Mouse (Mus musculus): Measurements from ENCODE around the gene Cd320. TPM values are rescaled to one million over a fixed set of nuclear protein-coding genes. Genes with fewer than 3 reads are reported as not detected.

Gene Cd320
- total and polyA plus RNA-seq, 2 experiments: 7.1 to 13.0 TPM

DNA sequence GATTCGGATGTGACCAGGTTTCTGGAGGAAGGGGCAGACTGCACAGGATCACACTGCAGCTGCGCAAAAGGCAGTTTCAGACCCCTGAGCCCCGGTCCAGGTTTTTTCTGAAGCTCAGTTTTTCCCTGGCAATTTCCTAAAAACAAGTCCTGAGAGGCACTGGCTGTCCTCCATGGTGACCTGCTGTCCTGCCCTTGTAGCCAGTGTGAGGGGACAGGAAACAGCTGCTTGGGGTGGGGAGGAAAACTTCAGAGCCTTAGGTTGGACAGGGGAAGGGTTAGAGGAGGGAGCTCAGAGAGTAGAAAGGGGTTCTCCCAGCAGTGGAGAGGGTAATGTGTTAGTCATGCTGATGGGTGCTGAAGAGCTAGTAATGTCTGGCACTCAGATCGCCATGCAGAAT is 29.9 kb upstream of the Cd320 start:
- DNase-seq (ENCODE audit: extremely low read depth, low read depth, low spot score): no peak
- Histone ChIP-seq H3K4me3 (ENCODE audit: insufficient read depth, low read depth, low read length) (no peak overlapping the region), H3K9ac (ENCODE audit: low read depth, low read length) (no peak overlapping the region), H3K36me3 (ENCODE audit: control insufficient read depth, insufficient read depth, low read length) (no peaks in the 10 kb centered on the region), H3K4me1 (ENCODE audit: control insufficient read depth, insufficient read depth, low read length) (peaks cover 3% of the 10 kb centered on the region), H3K27me3 (ENCODE audit: control insufficient read depth, insufficient read depth, low read length) (no peaks in the 10 kb centered on the region), H3K79me2 (ENCODE audit: control insufficient read depth, insufficient read depth, low read length) (no peaks in the 10 kb centered on the region), H3K27ac (replicated peaks; ENCODE audit: insufficient read depth, low read depth, low read length) (peak overlapping the region; percentile 70)
- TF ChIP-seq CTCF (IDR thresholded peaks at IDR 0.05; ENCODE audit: low read depth, low read length) (no peak), POLR2A (IDR thresholded peaks at IDR 0.05; ENCODE audit: extremely low read depth, insufficient read depth, low read length) (no peak)
- 61% methylated on average over 4 of the region's 4 CpGs for WGBS

- Histone ChIP-seq H3K27me3 (ENCODE audit: control insufficient read depth, insufficient read depth, low read length) (no peaks in the 10 kb centered on the region), H3K4me3 (ENCODE audit: insufficient read depth, low read depth, low read length) (no peak overlapping the region), H3K79me2 (ENCODE audit: control insufficient read depth, insufficient read depth, low read length) (no peaks in the 10 kb centered on the region), H3K9ac (ENCODE audit: low read depth, low read length) (no peak overlapping the region), H3K27ac (replicated peaks; ENCODE audit: insufficient read depth, low read depth, low read length) (no peak overlapping the region), H3K36me3 (ENCODE audit: control insufficient read depth, insufficient read depth, low read length) (no peaks in the 10 kb centered on the region), H3K4me1 (ENCODE audit: control insufficient read depth, insufficient read depth, low read length) (peaks cover 8% of the 10 kb centered on the region)
- no peak for TF ChIP-seq CTCF (IDR thresholded peaks at IDR 0.05; ENCODE audit: low read depth, low read length)
- TF ChIP-seq POLR2A (IDR thresholded peaks at IDR 0.05; ENCODE audit: extremely low read depth, insufficient read depth, low read length): no peak
- DNase-seq (ENCODE audit: extremely low read depth, low read depth, low spot score): no peak
- 86% methylated on average over 6 of the region's 6 CpGs for WGBS
Observed at GRCm38 (mm10) chr17:33815399-33815798, 27.5 kb upstream of the Cd320 start.

DNA sequence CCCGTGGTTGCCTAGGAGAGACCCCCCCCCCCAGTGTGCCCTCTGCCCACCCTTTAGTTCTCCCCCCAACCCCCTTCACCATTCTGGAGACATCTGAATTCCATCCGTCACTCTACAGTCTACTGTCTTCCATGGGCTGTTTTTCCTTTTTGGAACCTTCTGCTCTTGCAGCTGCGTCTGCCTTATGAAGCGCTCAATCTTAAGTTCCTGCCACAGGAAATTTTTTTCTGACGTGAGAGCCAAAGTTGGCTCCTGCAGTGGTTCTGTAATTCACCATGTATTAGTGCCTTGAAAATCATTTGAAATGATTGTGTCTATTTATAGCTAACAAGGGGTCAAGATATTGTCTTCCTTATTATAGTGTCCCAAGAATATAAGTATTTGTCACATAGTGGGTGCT is 26.3 kb upstream of the Cd320 start:
- Histone ChIP-seq H3K4me1 (ENCODE audit: control insufficient read depth, insufficient read depth, low read length) (peaks cover 8% of the 10 kb centered on the region), H3K4me3 (ENCODE audit: insufficient read depth, low read depth, low read length) (peak overlapping the region; percentile 73), H3K27ac (replicated peaks; ENCODE audit: insufficient read depth, low read depth, low read length) (peak overlapping the region; percentile 83), H3K9ac (ENCODE audit: low read depth, low read length) (peak overlapping the region; percentile 90; the same call in 1 of the 2 replicates), H3K27me3 (ENCODE audit: control insufficient read depth, insufficient read depth, low read length) (no peaks in the 10 kb centered on the region), H3K79me2 (ENCODE audit: control insufficient read depth, insufficient read depth, low read length) (no peaks in the 10 kb centered on the region), H3K36me3 (ENCODE audit: control insufficient read depth, insufficient read depth, low read length) (peaks cover 5% of the 10 kb centered on the region)
- WGBS: 66% methylated on average over 5 of the region's 5 CpGs
- no peak for DNase-seq (ENCODE audit: extremely low read depth, low read depth, low spot score)
- TF ChIP-seq POLR2A (IDR thresholded peaks at IDR 0.05; ENCODE audit: extremely low read depth, insufficient read depth, low read length) (no peak), CTCF (IDR thresholded peaks at IDR 0.05; ENCODE audit: low read depth, low read length) (no peak)

GRCm38 (mm10) chr17:33817184-33817968 is 25.5 kb upstream of the Cd320 start:
- under 1% methylated on average over 89 of the region's 89 CpGs for WGBS
- peaks cover 8% of the 10 kb centered on the region for H3K4me1 ChIP-seq (ENCODE audit: control insufficient read depth, insufficient read depth, low read length)
- peak; percentile 81 for DNase-seq (ENCODE audit: extremely low read depth, low read depth, low spot score)

GRCm38 (mm10) chr17:33817969-33818643 is 24.8 kb upstream of the Cd320 start:
- TF ChIP-seq POLR2A (IDR thresholded peaks at IDR 0.05; ENCODE audit: extremely low read depth, insufficient read depth, low read length): no peak
- TF ChIP-seq CTCF (IDR thresholded peaks at IDR 0.05; ENCODE audit: low read depth, low read length): no peak
- WGBS: 24% methylated on average over 33 of the region's 33 CpGs
- Histone ChIP-seq H3K79me2 (ENCODE audit: control insufficient read depth, insufficient read depth, low read length) (no peaks in the 10 kb centered on the region), H3K9ac (ENCODE audit: low read depth, low read length) (peak overlapping the region; percentile 66), H3K36me3 (ENCODE audit: control insufficient read depth, insufficient read depth, low read length) (peaks cover 20% of the 10 kb centered on the region), H3K27me3 (ENCODE audit: control insufficient read depth, insufficient read depth, low read length) (no peaks in the 10 kb centered on the region), H3K27ac (replicated peaks; ENCODE audit: insufficient read depth, low read depth, low read length) (0 out of 2 replicates have a peak overlapping the region, but pooled peaks have one; percentile 7), H3K4me1 (ENCODE audit: control insufficient read depth, insufficient read depth, low read length) (peaks cover 8% of the 10 kb centered on the region), H3K4me3 (ENCODE audit: insufficient read depth, low read depth, low read length) (peak overlapping the region; percentile 51; the same call in 1 of the 2 replicates)
- DNase-seq (ENCODE audit: extremely low read depth, low read depth, low spot score): no peak

More at GRCm38 (mm10) chr17:33817184-33817968, 25.5 kb upstream of the Cd320 start:
- Histone ChIP-seq H3K4me3 (ENCODE audit: insufficient read depth, low read depth, low read length) (peak overlapping the region; percentile 73), H3K27ac (replicated peaks; ENCODE audit: insufficient read depth, low read depth, low read length) (peak overlapping the region; percentile 83), H3K36me3 (ENCODE audit: control insufficient read depth, insufficient read depth, low read length) (peaks cover 13% of the 10 kb centered on the region), H3K9ac (ENCODE audit: low read depth, low read length) (peak overlapping the region; percentile 90), H3K79me2 (ENCODE audit: control insufficient read depth, insufficient read depth, low read length) (no peaks in the 10 kb centered on the region), H3K27me3 (ENCODE audit: control insufficient read depth, insufficient read depth, low read length) (no peaks in the 10 kb centered on the region)
- TF ChIP-seq POLR2A (IDR thresholded peaks at IDR 0.05; ENCODE audit: extremely low read depth, insufficient read depth, low read length): peak; percentile 79
- no peak for TF ChIP-seq CTCF (IDR thresholded peaks at IDR 0.05; ENCODE audit: low read depth, low read length)
